Mouse (Mus musculus) CH12.LX (cell line): ENCODE results near the gene Atg10. TPM values are rescaled to one million over a fixed set of nuclear protein-coding genes. Genes with fewer than 3 reads are reported as not detected.

Experiments used
- DNase-seq: peaks from one replicate; pipeline ENCODE4 v3.0.0-alpha.2; 2013; ENCODE audit errors: extremely low read depth
- H3K27ac ChIP-seq: 2 replicates; pipeline ENCODE4 v1.5.1; 2012; ENCODE audit warnings: low read depth, mild to moderate bottlenecking, control low read depth, moderate library complexity; ENCODE audit not compliant: insufficient read depth
- H3K27me3 ChIP-seq: replicated peaks from 2 replicates; pipeline ENCODE3; 2012; ENCODE audit warnings: inconsistent platforms
- H3K36me3 ChIP-seq, 2 experiments: replicated peaks in 1 of 2; 2 replicates each; pipeline versions ENCODE3 to v1.6.1; 2012; ENCODE audit warnings: inconsistent platforms in 1 of 2, low read length in 1 of 2, mild to moderate bottlenecking in 1 of 2, mixed read lengths in 1 of 2, moderate library complexity in 1 of 2; ENCODE audit not compliant: control insufficient read depth in 1 of 2, insufficient read depth in 1 of 2
- H3K4me1 ChIP-seq, 2 experiments: 2 replicates each; pipeline ENCODE4 v1.6.1; 2012; ENCODE audit warnings: inconsistent platforms in 1 of 2, moderate library complexity in 1 of 2; ENCODE audit not compliant: insufficient read depth in 2 of 2, control insufficient read depth in 1 of 2
- H3K4me2 ChIP-seq: 2 replicates; pipeline ENCODE4 v1.6.1; 2012; ENCODE audit warnings: low read depth, mild to moderate bottlenecking, control low read depth; ENCODE audit not compliant: poor library complexity, insufficient read depth, severe bottlenecking
- H3K4me3 ChIP-seq, 3 experiments: fragments of 150-350 bp in 1 of 3; sonication (generic) in 1 of 3; replicated peaks in 1 of 3; 2 replicates each; pipeline versions ENCODE3 to v1.5.1; 2011 to 2012; ENCODE audit warnings: low read depth in 2 of 3, low read length in 2 of 3, mild to moderate bottlenecking in 2 of 3, moderate library complexity in 2 of 3, control low read depth in 1 of 3, improper control_type of control experiment in 1 of 3, inconsistent platforms in 1 of 3, mixed read lengths in 1 of 3; ENCODE audit not compliant: poor library complexity in 1 of 3
- H3K79me2 ChIP-seq: replicated peaks from 2 replicates; pipeline ENCODE4 v1.6.1; 2012; ENCODE audit warnings: mild to moderate bottlenecking, moderate library complexity; ENCODE audit not compliant: control insufficient read depth, poor library complexity, insufficient read depth, severe bottlenecking; ENCODE audit errors: extremely low read depth
- H3K9ac ChIP-seq: 2 replicates; pipeline ENCODE4 v1.6.1; 2012; ENCODE audit warnings: low read depth, mild to moderate bottlenecking, control low read depth, moderate library complexity; ENCODE audit not compliant: insufficient read depth
- H3K9me3 ChIP-seq: replicated peaks from 2 replicates; pipeline ENCODE3; 2012; ENCODE audit warnings: low read length, inconsistent platforms, mixed read lengths
- BHLHE40 ChIP-seq: IDR thresholded peaks from 2 replicates; pipeline ENCODE4 v1.6.1; 2011; ENCODE audit warnings: mild to moderate bottlenecking, low read depth, low read length, improper control_type of control experiment
- CHD1 ChIP-seq: IDR thresholded peaks from 2 replicates; pipeline ENCODE4 v1.6.1; 2012; ENCODE audit warnings: low read depth, low read length, improper control_type of control experiment, inconsistent platforms
- CHD2 ChIP-seq: IDR thresholded peaks from 2 replicates; pipeline ENCODE4 v1.6.1; 2011; ENCODE audit warnings: low read length, improper control_type of control experiment
- CTCF ChIP-seq, 2 experiments: IDR thresholded peaks in 1 of 2; conservative IDR thresholded peaks in 1 of 2; 2 replicates each; pipeline ENCODE4 v1.5.1; 2011 to 2012; ENCODE audit warnings: low read depth in 2 of 2, low read length in 2 of 2, improper control_type of control experiment in 1 of 2, inconsistent platforms in 1 of 2, mild to moderate bottlenecking in 1 of 2, moderate library complexity in 1 of 2
- E2F4 ChIP-seq: IDR thresholded peaks from 2 replicates; pipeline ENCODE4 v1.6.1; 2011; ENCODE audit warnings: low read depth, low read length, improper control_type of control experiment; ENCODE audit not compliant: insufficient replicate concordance
- ELF1 ChIP-seq: IDR thresholded peaks from 2 replicates; pipeline ENCODE4 v1.6.1; 2014; ENCODE audit warnings: low read depth, mild to moderate bottlenecking, inconsistent platforms, low read length, improper control_type of control experiment
- EP300 ChIP-seq: IDR thresholded peaks from 2 replicates; pipeline ENCODE4 v1.6.1; 2011; ENCODE audit warnings: low read length, improper control_type of control experiment
- ETS1 ChIP-seq: conservative IDR thresholded peaks from 2 replicates; pipeline ENCODE4 v1.6.1; 2012; ENCODE audit warnings: low read depth, mild to moderate bottlenecking, inconsistent platforms, low read length, improper control_type of control experiment, moderate library complexity
- GABPA ChIP-seq: IDR thresholded peaks from 2 replicates; pipeline ENCODE4 v1.6.1; 2012; ENCODE audit warnings: low read depth, low read length, improper control_type of control experiment, inconsistent platforms; ENCODE audit not compliant: insufficient replicate concordance
- HCFC1 ChIP-seq: IDR thresholded peaks from 2 replicates; pipeline ENCODE4 v1.6.1; 2012; ENCODE audit warnings: low read depth, mild to moderate bottlenecking, inconsistent platforms, low read length, improper control_type of control experiment
- IRF4 ChIP-seq: IDR thresholded peaks from 2 replicates; pipeline ENCODE4 v1.6.1; 2014; ENCODE audit warnings: low read depth, mild to moderate bottlenecking, inconsistent platforms, low read length, improper control_type of control experiment
- JUN ChIP-seq: IDR thresholded peaks from 2 replicates; pipeline ENCODE4 v1.6.1; 2011; ENCODE audit warnings: low read depth, mild to moderate bottlenecking, low read length, improper control_type of control experiment, moderate library complexity; ENCODE audit not compliant: insufficient read depth
- JUND ChIP-seq: conservative IDR thresholded peaks from 2 replicates; pipeline ENCODE4 v1.6.1; 2011; ENCODE audit warnings: low read depth, low read length, improper control_type of control experiment
- KAT2A ChIP-seq: IDR thresholded peaks from 2 replicates; pipeline ENCODE4 v1.6.1; 2012; ENCODE audit warnings: low read length, improper control_type of control experiment, inconsistent platforms; ENCODE audit not compliant: insufficient replicate concordance
- MAFK ChIP-seq: IDR thresholded peaks from 2 replicates; pipeline ENCODE4 v1.6.1; 2011; ENCODE audit warnings: low read length, improper control_type of control experiment; ENCODE audit not compliant: insufficient replicate concordance
- MAX ChIP-seq: IDR thresholded peaks from 2 replicates; pipeline ENCODE4 v1.6.1; 2011; ENCODE audit warnings: low read length, improper control_type of control experiment
- MAZ ChIP-seq: IDR thresholded peaks from 2 replicates; pipeline ENCODE4 v1.6.1; 2012; ENCODE audit warnings: low read depth, mild to moderate bottlenecking, inconsistent platforms, low read length, improper control_type of control experiment, moderate library complexity
- MEF2A ChIP-seq: IDR thresholded peaks from 2 replicates; pipeline ENCODE4 v1.6.1; 2014; ENCODE audit warnings: low read depth, mild to moderate bottlenecking, inconsistent platforms, low read length, improper control_type of control experiment, borderline replicate concordance
- MXI1 ChIP-seq: IDR thresholded peaks from 2 replicates; pipeline ENCODE4 v1.6.1; 2011; ENCODE audit warnings: mild to moderate bottlenecking, low read depth, low read length, improper control_type of control experiment
- MYC ChIP-seq: IDR thresholded peaks from 2 replicates; pipeline ENCODE4 v1.6.1; 2011; ENCODE audit warnings: low read depth, mild to moderate bottlenecking, improper control_type of control experiment, low read length
- NELFE ChIP-seq: IDR thresholded peaks from 2 replicates; pipeline ENCODE4 v1.6.1; 2011; ENCODE audit warnings: low read depth, low read length, improper control_type of control experiment
- NRF1 ChIP-seq: IDR thresholded peaks from 2 replicates; pipeline ENCODE4 v1.6.1; 2014; ENCODE audit warnings: low read depth, mild to moderate bottlenecking, inconsistent platforms, low read length, improper control_type of control experiment, moderate library complexity
- PAX5 ChIP-seq: IDR thresholded peaks from 2 replicates; pipeline ENCODE4 v1.6.1; 2012; ENCODE audit warnings: low read length, inconsistent platforms, mixed read lengths
- POLR2A ChIP-seq: IDR thresholded peaks from 2 replicates; pipeline ENCODE4 v1.6.1; 2011; ENCODE audit warnings: low read depth, mild to moderate bottlenecking, improper control_type of control experiment, low read length
- POLR2AphosphoS2 ChIP-seq: IDR thresholded peaks from 2 replicates; pipeline ENCODE4 v1.6.1; 2011; ENCODE audit warnings: low read depth, low read length, improper control_type of control experiment
- RAD21 ChIP-seq: IDR thresholded peaks from 2 replicates; pipeline ENCODE4 v1.6.1; 2011; ENCODE audit warnings: low read depth, mild to moderate bottlenecking, low read length, improper control_type of control experiment, moderate library complexity
- RCOR1 ChIP-seq: conservative IDR thresholded peaks from 2 replicates; pipeline ENCODE4 v1.6.1; 2012; ENCODE audit warnings: low read depth, mild to moderate bottlenecking, inconsistent platforms, low read length, improper control_type of control experiment
- SIN3A ChIP-seq: IDR thresholded peaks from 2 replicates; pipeline ENCODE4 v1.6.1; 2012; ENCODE audit warnings: low read length, improper control_type of control experiment, inconsistent platforms
- SMC3 ChIP-seq: IDR thresholded peaks from 2 replicates; pipeline ENCODE4 v1.6.1; 2011; ENCODE audit warnings: low read depth, low read length, improper control_type of control experiment
- TBP ChIP-seq: conservative IDR thresholded peaks from 2 replicates; pipeline ENCODE4 v1.6.1; 2011; ENCODE audit warnings: low read depth, low read length, improper control_type of control experiment
- TCF12 ChIP-seq: IDR thresholded peaks from 2 replicates; pipeline ENCODE4 v1.6.1; 2014; ENCODE audit warnings: low read depth, mild to moderate bottlenecking, inconsistent platforms, low read length, improper control_type of control experiment
- UBTF ChIP-seq: IDR thresholded peaks from 2 replicates; pipeline ENCODE4 v1.6.1; 2012; ENCODE audit warnings: low read depth, mild to moderate bottlenecking, inconsistent platforms, low read length, improper control_type of control experiment, moderate library complexity
- USF1 ChIP-seq: IDR thresholded peaks from 2 replicates; pipeline ENCODE4 v1.6.1; 2014; ENCODE audit warnings: low read depth, mild to moderate bottlenecking, inconsistent platforms, low read length, improper control_type of control experiment
- USF2 ChIP-seq: conservative IDR thresholded peaks from 2 replicates; pipeline ENCODE4 v1.6.1; 2011; ENCODE audit warnings: low read depth, low read length, improper control_type of control experiment
- ZC3H11A ChIP-seq: IDR thresholded peaks from 2 replicates; pipeline ENCODE4 v1.6.1; 2012; ENCODE audit warnings: low read depth, mild to moderate bottlenecking, inconsistent platforms, low read length, improper control_type of control experiment
- ZKSCAN1 ChIP-seq: IDR thresholded peaks from 2 replicates; pipeline ENCODE4 v1.6.1; 2012; ENCODE audit warnings: low read depth, inconsistent platforms, low read length, improper control_type of control experiment, borderline replicate concordance
- ZMIZ1 ChIP-seq: IDR thresholded peaks from 2 replicates; pipeline ENCODE4 v1.6.1; 2012; ENCODE audit warnings: low read depth, mild to moderate bottlenecking, inconsistent platforms, low read length, improper control_type of control experiment
- ZNF384 ChIP-seq: IDR thresholded peaks from 2 replicates; pipeline ENCODE4 v1.6.1; 2012; ENCODE audit warnings: low read depth, low read length, improper control_type of control experiment, inconsistent platforms
- dilution Hi-C: fragments of 300-500 bp; cut with MboI; formaldehyde crosslinking; loops from 2 replicates; pipeline ENCODE4 v1.14.3; 2020; ENCODE audit warnings: low sequenced_read_pairs; ENCODE audit not compliant: extremely low pct_unique_long_range_greater_than_20kb, extremely low pct_ligation_motif_present
- in situ Hi-C: fragments of 300-500 bp; cut with MboI; formaldehyde crosslinking; loops from 3 replicates; pipeline ENCODE4 v1.14.3; 2019; ENCODE audit warnings: low sequenced_read_pairs, low pct_ligation_motif_present, low pct_unique_long_range_greater_than_20kb, mixed read lengths
- polyA plus RNA-seq: library from polyadenylated mRNA; unstranded; fragments of >175 nt; gene quantifications from 2 replicates; pipeline ENCODE4 v1.2.1, GENCODE M21; 2012; ENCODE audit warnings: low read depth; ENCODE audit not compliant: insufficient read length
- total RNA-seq, 2 experiments: library from RNA; depleted of rRNA; stranded (reverse); fragments of 300-350 nt in 1 of 2; fragments of >200 nt in 1 of 2; gene quantifications; 2 replicates each; pipeline ENCODE4 v1.2.3; 2012 to 2014

Gene Atg10
- total and polyA plus RNA-seq, 3 experiments = 3.4 to 7.2 (median 4.2) TPM

DNA sequence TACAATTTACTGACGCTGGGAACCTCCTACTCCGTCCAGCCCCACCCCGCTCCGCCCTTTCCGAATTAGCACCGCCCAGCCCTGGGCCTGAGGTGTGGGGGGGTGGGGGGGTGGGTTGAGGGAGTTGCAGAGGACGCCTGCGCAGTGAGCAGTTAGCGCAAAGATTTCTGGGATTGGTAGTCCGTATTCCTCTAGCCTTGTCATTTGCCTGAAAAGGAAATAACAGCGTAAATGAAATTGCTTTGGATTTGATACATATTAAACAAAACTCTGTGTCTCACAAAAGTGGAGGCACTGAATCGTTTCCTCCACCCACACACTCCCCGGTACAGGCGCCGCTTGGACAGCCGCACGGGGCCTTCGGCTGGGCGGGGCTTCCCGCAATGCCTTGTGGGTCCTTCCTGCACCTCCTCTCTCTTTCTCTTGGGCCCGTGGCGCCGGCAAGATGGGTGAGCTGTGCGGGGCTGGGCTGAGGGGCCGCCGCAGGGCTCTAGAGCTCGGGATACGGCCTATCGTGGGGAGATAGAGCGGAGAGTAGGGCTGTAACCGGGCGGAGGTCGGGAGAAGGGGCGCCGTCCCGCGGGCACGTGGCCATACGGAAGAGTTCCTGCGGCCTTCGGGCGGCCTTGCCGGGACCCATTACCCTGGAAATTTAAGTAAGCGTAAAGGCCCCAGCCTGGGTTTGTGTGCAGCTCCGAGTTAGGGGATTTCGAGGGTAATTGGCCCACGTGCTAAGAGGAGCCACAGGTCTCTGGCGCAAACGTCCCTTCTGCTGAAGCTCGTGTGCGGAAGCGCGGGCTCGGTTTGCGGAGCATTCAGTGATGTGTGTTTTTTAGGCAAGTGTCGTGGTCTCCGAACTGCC lies 300.8 kb downstream of the Atg10 start, which contains the start of gene Rps23:
Gene Rps23 (plus strand): TSS at position 208 of the 862 bp plus-strand sequence.
- H3K79me2 ChIP-seq = peaks cover 17% of the 10 kb centered on the region
- DNase-seq = peak; percentile 92
- H3K4me1 ChIP-seq = peaks cover 0 to 10% of the 10 kb centered on the region in 2 experiments; a peak in 2 of 4 replicates
- no peaks in the 10 kb centered on the region for H3K9me3 ChIP-seq
- dilution Hi-C loops (no loop called here), in situ Hi-C loops (no loop called here)
- no peaks in the 10 kb centered on the region for H3K27me3 ChIP-seq
- H3K4me2 ChIP-seq = peak within 1 kb of the TSS; percentile 57; the same call in 1 of the 2 replicates
- peaks cover 19 to 34% of the 10 kb centered on the region in 2 experiments for H3K36me3 ChIP-seq
- peak within 1 kb of the TSS; percentile 91 for H3K9ac ChIP-seq
- peak; percentile 83 for TF ChIP-seq NRF1
- TF ChIP-seq MAFK = no peak
- no peak for TF ChIP-seq SMC3
- no peak for TF ChIP-seq ZC3H11A
- peak; percentile 76 for TF ChIP-seq MEF2A
- TF ChIP-seq IRF4 = peak; percentile 49
- TF ChIP-seq TBP = peak; percentile 92
- peak; percentile 100 for TF ChIP-seq MAX
- peak; percentile 83 for TF ChIP-seq ELF1
- 0 out of 2 replicates have a peak, but pooled peaks have one; percentile 38 for TF ChIP-seq CHD2
- TF ChIP-seq PAX5 = no peak
- no peak for TF ChIP-seq USF1
- TF ChIP-seq CTCF (conservative IDR thresholded peaks at IDR 0.05 in 1 of 2, IDR thresholded peaks at IDR 0.05 in 1 of 2; ENCODE audit: low read depth in 2 of 2, low read length in 2 of 2) = peak in 1 of 2 experiments; percentile 19; a peak in 1 of 4 replicates
- no peak for TF ChIP-seq ZKSCAN1
- 0 out of 2 replicates have a peak, but pooled peaks have one; percentile 17 for TF ChIP-seq ZNF384
- peak; percentile 94 for TF ChIP-seq ZMIZ1
- TF ChIP-seq BHLHE40 = peak; percentile 23; the same call in 1 of the 2 replicates
- no peak for TF ChIP-seq RAD21
- no peak for TF ChIP-seq E2F4
- TF ChIP-seq GABPA = peak; percentile 42; the same call in 1 of the 2 replicates
- peak; percentile 91 for TF ChIP-seq HCFC1
- peak; percentile 96 for TF ChIP-seq KAT2A
- peak; percentile 3; the same call in 1 of the 2 replicates for TF ChIP-seq JUN
- no peak for TF ChIP-seq ETS1
- TF ChIP-seq MYC = peak; percentile 63; the same call in 1 of the 2 replicates
- peak; percentile 90 for TF ChIP-seq MXI1
- TF ChIP-seq SIN3A = peak; percentile 86
- peak; percentile 88; the same call in 1 of the 2 replicates for TF ChIP-seq POLR2AphosphoS2
- TF ChIP-seq RCOR1 = no peak
- no peak for TF ChIP-seq JUND
- TF ChIP-seq EP300 = no peak
- no peak for TF ChIP-seq CHD1
- no peak for TF ChIP-seq USF2
- TF ChIP-seq TCF12 = peak; percentile 95
- TF ChIP-seq UBTF = no peak
- TF ChIP-seq MAZ = peak; percentile 49; the same call in 1 of the 2 replicates
- peak; percentile 95 for TF ChIP-seq NELFE
- peak; percentile 93 for TF ChIP-seq POLR2A
- H3K27ac ChIP-seq = peak within 1 kb of the TSS; percentile 29
- H3K4me3 ChIP-seq = peak within 1 kb of the TSS; percentile 75 to 96 (median 93)
